Mouse (Mus musculus) adrenal gland (tissue): ENCODE measurements at regions not wholly inside any gene's neighbourhood (a gene's known extent, or its start where the extent isn't known, plus 50 kb on each side); places are given as distances from the start of the nearest gene placed in this dataset.
"Not testable (repeated sequence)": the region's sequence is repeated elsewhere in the genome, so short reads cannot be mapped to it uniquely, and the experiment has no call there.

Experiments
- intact Hi-C: fragments of 180-260 bp; cut with DNase I; formaldehyde crosslinking; loops from one replicate; pipeline ENCODE4 v1.15.1; 2025

DNA sequence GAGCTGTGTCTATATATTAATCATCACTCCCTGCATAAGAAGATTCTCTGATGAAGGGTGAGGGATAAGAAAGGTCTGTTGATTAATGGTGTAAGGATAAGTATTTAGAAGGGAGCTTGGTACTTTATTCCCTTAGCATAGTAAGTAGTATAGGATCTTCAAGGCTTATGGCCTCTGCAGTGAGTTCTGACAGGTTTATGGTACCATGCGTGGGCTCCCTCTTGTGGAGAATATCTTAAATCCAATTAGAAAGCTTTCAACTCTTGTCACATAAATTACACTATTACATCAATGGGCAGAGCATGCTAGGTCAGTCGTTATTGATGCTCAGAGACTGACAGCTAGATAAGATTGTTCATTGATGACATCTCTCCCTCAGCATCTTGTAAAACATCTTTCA, 112.7 kb upstream of the Grin3a start:
- intact Hi-C loops, result loop anchor here (2.0 to 5.0 kb wide), 2 partner anchors 39 to 271 kb away; no protein-coding TSS in a partner anchor

DNA sequence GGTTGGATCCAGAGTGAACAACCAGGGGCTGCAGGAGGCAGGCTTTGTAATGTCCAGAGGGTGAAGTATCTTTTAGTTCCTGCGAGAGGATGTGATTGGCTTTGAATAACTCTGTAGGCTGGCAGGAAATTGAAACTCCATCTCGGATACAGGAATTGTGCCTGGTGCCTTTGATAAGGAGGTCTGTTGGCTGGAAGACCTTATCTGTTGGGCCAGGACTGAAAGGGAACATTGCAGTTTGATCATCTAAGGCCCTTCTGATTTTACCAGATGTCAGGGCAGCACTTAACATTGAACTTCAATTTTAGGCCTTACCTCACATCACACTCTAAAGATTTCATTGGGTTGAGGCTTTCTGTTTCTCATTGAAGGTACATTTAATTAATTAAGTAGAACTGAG, 111.3 kb upstream of the Grin3a start:
- intact Hi-C loops, result loop anchor here (5.0 kb wide), 1 partner anchor 270 kb away; no protein-coding TSS in a partner anchor

DNA sequence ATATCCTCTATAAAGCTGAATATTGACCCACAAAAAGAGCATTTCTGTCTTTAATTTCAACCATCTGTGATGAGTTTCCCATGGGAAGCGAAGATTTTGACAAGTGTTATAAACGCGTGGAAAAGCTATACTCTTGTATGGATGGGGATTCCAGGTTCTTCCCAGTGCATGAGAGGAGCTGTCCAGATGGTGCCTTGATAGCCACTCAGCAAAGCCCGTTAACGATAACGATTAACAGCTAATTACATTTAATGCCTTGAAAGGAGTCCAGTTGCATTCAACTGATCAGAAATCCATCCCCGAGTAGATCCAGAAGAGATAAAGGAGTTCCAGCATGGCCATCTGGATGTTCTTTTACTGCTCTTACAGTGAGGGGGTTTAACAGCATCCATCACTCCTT, 100.8 kb upstream of the Grin3a start:
- intact Hi-C loops, result no loop called here

- intact Hi-C loops, result no loop called here
These were observed 91.9 kb upstream of the Grin3a start for GRCm38 (mm10) chr4:49937471-49937870.

DNA sequence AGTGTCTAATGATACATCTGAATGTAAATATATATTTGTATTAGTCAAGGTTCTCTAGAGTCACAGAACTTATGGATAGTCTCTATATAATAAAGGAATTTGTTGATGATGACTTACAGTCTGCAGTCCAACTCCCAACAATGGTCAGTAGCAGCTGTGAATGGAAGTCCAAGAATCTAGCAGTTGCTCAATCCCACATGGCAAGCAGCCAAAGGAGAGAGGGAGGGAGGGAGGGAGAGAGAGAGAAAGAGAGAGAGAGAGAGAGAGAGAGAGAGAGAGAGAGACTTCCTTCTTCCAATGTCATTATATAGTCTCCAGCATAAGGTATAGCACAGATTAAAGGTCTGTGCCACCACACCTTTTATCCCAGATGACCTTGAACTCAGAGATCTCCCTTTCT, 84.1 kb upstream of the Grin3a start:
- intact Hi-C loops, result not testable (repeated sequence)

GRCm38 (mm10) chr4:49927045-49927444, 81.5 kb upstream of the Grin3a start:
- intact Hi-C loops, result no loop called here

DNA sequence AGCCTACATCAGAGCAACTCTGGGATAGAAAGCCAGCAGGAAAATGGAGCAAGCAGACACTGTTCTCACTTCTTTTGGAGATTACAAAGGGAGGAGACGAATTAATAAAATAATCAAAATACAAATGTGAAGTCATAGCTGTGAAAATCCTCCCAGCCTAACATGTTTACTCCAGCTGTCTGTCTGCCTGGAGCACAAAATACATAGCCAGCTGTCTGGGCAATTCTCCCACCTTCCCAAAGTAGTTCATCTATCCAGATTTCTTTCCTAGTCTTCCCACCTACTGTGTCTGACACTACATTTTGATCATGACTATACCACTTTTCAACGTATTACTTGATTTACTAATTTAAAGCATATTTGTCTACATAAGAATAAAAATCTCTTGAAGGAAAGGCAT, 68.7 kb upstream of the Grin3a start:
- intact Hi-C loops, result no loop called here

DNA sequence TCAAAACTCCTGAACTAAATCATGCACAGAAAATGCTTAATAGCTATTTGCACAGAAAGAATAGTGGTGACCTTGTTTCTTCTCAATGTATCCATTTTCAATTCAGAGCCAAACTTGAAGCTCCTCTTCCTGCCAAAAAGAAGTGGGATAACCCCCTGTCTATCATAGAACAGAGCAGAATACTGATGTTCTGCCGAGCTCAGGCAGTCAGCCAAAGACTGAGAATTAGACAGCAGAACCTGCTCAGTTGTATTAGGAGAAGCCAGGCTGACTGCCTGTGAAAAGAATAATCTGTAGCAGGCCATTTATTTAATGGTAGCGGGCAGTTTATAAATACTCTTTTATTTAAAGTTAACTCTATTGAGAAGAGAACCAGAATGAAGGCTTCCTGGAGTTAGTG, 68.1 kb upstream of the Grin3a start:
- intact Hi-C loops, result no loop called here
